Mouse (Mus musculus): ENCODE results near the gene Pfkfb1.

The Pfkfb1 gene

DNA sequence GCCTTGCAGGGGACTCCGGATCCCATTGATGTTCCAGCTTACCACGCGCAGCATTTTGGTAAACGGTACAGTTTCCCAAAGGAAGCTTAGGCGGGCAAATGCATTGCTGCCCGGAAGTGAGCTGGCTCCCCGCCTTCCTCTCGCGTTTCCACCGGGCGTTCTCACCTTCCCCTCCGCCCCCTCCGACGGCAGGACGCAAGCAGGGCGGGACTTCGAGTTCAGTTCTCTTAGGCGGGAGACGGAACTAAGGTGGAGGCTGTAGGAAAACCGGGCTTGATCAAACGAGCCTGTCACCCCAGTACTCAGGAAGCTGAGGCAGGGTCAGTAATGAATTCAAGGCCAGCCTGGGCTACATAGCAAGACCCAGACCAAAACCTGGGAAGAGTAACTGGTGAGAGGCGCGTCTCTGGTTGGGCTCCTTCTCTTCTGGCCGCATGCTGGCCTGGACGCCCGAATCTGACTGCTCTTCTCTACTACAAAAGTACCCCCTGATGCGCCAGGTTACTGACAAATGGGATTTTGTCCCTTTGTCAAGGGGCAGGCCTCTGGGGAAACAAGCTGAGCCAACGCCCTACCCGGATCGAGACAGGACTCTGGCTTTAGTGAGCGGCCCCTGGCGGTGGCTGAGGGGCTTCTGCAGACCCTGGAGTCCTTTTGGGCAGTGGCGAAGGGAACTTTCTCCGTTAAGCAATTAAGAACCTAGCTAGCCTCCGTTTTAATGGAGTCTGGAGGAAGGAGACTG is at the start of gene Pfkfb1:
Pfkfb1 (plus strand) TSS at position 207 of the 742 bp plus-strand sequence.
- in situ Hi-C loops (cut with MboI; ENCODE audit: low sequenced_read_pairs) = no loop called here

DNA sequence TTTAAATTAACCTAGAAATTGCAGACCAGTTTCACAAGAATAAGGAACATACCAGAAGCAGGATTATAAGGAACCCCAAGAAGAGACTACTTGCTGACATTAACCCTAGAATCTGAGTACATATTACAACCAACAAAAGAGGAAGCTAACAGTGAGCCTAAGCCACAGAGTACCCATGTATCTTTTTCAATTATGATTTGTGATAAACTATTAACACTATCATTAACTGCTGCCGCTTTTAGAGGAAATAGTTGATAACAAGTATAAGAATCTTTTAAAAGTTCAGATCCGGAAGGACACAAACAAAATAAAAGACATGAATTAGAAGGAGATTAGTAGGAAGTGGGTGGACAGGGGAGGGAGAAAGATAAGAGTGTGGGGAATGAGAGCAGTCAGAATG is 47.9 kb upstream of the Pfkfb1 start:
- in situ Hi-C loops (cut with MboI; ENCODE audit: low sequenced_read_pairs) = no loop called here

DNA sequence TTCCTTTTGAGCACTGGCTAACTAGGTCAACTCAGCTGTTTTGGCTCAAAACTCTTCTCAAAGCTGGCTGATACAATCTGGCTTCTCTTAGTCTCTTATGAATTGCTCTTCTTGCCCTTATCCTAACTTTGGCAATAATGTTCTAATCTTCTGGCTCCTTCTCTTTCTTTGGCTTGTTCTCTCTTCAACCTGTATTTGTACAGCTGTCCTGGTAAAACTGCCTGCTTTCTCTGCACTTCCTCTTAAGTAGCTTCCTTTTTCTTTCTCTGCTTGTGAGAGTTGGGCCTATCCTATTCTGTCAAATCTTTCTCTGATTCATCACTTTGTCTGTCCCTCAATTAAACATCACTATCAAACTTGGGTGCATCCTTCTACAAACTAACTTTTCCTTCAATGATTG is 46.3 kb upstream of the Pfkfb1 start:
- in situ Hi-C loops (cut with MboI; ENCODE audit: low sequenced_read_pairs) = no loop called here

DNA sequence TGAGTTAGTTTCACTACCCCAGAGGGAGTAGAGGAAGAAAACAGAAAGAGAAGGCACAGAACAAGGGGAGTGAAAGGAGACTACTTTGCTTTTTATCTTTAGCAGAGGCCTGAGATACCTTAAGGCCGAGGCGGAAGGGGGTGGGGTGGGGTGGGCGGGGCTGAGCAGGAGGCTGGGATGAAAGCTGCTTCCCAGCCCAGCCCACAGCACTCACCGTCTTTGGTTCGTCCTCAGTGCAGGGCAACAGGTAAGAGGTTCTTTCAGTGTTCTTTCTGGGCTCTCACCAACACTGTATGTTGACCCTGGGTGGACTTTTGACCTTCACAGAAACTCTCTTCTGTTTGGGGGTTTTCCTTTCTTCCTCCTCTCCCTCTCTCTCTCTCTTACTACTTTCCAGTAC is 40.8 kb upstream of the Pfkfb1 start, which contains the start of gene Alas2:
Alas2 (plus strand) TSS at position 137 of the 400 bp plus-strand sequence.
- in situ Hi-C loops (cut with MboI; ENCODE audit: low sequenced_read_pairs) = no loop called here

DNA sequence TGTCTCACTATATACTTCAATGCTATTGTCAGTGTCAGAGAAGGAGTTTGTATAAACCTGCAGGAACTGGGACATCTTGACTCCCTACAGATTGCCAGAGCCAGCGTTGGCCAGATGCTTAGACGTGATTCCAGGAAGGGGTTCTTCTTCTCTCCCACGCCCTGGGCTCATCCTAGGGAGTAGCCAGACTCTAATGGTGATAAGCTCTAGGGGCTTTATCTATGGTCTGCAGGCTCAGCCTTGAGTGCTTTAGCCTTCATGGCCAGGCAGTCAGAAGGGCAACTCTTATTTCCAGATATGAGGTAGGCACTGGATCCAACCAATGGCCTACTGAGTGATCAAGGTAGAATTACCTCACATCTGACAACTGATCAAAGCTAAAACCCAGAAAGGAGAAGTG is 38.4 kb upstream of the Pfkfb1 start:
- in situ Hi-C loops (cut with MboI; ENCODE audit: low sequenced_read_pairs) = no loop called here

DNA sequence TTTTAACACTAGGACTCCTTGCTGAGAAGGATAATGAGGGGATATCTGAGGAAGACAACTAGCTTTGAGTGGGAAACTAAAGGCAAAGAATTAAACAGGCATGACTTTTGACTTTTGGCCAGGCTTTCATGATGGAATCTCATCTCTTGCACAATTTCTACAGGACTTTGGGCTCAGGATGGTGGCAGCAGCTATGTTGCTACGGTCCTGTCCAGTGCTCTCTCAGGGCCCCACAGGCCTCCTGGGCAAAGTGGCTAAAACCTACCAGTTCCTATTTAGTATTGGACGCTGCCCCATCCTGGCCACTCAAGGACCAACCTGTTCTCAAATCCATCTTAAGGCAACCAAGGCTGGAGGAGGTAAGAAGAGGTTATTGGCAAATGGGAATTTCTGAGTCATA is 36.0 kb upstream of the Pfkfb1 start:
- in situ Hi-C loops (cut with MboI; ENCODE audit: low sequenced_read_pairs) = no loop called here

DNA sequence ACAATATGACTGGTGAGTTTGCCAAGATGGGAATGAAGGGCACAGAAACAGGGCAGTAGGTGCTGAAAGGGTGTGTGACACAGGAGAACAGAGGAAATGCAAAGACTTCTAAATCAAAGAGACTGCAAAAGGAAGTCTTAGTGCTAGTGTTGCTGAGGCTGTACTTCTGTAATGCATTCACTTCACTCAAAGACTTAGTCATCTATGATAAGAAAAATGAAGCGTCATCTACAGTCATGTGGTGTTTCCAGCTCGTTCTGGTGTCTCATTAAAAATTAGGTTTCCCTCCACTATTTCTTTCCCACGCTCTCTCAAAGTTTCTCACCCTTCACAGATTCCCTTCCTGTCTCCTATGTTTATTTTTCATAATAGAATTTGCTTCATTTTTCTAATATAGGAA is 34.0 kb upstream of the Pfkfb1 start:
- in situ Hi-C loops (cut with MboI; ENCODE audit: low sequenced_read_pairs) = no loop called here

DNA sequence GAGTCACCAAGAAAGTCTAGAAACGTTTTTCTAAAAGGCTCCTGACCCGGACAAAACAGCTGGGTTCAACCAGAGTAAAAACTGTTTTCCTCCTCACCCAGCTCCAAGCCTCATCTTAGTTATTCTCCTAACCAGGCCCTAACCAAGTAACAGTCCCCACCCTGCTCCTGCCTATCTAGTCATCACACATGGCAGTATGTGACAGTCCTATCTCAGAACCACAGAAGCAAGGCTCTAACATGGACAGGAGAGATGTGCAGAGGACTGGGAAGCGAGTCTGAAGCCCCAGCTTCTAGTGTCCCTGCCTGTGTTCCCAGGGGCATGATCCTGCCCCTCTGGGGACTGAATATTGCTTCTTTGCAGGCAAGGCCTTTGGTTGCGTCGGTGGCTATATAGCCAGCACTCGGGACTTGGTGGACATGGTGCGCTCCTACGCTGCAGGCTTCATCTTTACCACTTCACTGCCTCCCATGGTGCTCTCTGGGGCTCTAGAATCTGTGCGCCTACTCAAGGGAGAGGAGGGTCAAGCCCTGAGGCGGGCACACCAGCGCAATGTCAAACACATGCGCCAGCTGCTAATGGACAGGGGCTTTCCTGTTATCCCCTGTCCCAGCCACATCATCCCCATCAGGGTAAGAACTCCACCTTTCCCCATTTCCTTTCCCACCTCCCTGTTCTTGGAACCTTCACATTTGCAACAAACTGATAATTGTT is 23.2 kb upstream of the Pfkfb1 start:
- in situ Hi-C loops (cut with MboI; ENCODE audit: low sequenced_read_pairs) = no loop called here

DNA sequence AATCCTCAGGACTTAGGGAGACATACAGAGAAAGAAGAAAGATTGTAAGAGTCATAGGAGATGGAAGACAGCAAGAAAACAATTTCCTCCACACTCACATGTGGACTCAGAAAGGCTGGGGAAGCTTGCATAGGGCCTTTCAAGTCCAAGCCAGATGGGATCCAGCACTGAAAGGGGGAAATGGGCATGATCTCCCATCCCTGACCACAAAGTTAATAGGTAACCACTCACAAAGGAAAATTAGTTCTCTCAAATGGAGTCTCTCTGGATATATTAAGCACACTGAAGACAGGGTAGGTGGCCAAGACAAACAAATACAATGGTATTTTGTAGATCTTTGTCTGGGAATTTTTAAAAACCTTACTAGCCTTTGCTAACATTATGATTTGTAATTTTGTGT is 6.1 kb upstream of the Pfkfb1 start:
- in situ Hi-C loops (cut with MboI; ENCODE audit: low sequenced_read_pairs) = no loop called here

DNA sequence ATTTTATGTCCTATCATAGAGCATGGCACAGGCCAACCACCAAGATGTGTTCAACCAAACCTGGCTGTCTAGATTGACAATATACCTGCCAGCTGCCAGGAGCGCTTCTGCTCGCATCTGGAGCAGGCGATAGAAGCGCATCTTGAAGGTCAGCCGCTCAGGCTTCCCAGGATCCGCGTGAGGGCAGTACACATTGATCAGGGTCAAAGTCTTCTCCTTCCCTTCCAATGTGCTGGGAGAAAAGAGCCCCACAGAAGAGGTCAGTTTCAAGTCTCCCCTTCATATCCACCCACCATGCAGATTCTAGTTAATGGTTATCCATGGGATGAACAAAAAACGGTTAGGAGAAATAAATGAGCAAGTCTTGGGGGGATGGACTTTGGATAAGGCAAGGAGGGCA is 2.9 kb upstream of the Pfkfb1 start:
- in situ Hi-C loops (cut with MboI; ENCODE audit: low sequenced_read_pairs) = no loop called here

DNA sequence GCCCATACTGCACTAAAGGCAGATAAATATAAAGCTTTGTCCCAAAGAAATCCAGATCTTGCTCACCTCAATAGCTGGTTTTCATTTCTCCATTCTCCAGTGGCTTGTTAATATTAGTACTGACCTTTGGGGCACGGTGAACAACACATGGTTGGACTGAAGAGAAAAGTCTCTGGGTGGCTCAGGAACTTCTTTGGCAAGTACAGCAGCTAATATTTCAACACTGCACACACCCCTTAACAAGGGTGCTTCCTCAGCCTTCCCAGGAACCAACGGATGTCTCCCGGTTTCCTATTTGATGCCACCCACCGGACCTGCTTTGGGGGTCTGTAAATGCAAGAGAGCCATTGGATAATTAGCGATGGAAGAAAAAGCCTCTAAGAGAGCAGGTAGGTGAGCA is 1.7 kb downstream of the Pfkfb1 start, which contains the start of gene Apex2:
Apex2 (minus strand) TSS at position 173 of the 400 bp plus-strand sequence.
- in situ Hi-C loops (cut with MboI; ENCODE audit: low sequenced_read_pairs) = no loop called here

DNA sequence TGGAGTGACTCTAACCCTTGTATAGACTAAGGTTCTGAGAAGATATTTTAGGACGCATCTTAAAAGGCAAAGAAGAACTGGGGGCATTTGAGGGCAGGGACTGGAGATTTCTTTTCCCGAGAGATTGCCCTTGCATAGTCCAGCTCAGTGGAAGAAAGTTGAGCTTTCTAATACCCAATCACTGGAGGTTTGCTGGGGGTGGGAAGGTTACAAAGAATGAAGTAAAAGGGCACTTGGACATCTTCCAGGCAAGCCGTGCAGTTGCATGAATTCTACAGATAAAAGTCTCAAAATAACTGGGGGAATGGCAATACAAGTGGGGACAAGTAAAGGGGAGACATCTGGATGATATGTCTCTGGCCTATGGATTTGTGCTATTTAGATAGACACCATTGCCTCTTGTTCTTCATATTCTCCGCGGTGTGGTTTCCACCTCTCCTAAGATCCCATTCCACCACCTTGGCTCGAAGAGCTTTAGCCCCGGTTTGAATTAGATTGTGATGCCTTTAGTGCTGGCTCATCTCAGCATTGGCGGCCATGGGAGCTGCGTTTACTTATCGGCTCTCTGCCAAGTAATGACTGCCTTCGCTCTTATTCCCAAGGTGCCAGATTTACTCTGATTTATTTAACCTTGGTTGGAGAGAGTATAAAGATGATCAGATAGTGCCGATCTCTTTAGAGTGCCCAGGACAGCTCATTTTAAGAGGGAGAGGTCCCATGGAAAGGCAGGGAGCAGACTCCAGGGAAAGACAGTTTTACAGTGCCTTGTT is 5.4 kb downstream of the Pfkfb1 start:
- in situ Hi-C loops (cut with MboI; ENCODE audit: low sequenced_read_pairs) = no loop called here

DNA sequence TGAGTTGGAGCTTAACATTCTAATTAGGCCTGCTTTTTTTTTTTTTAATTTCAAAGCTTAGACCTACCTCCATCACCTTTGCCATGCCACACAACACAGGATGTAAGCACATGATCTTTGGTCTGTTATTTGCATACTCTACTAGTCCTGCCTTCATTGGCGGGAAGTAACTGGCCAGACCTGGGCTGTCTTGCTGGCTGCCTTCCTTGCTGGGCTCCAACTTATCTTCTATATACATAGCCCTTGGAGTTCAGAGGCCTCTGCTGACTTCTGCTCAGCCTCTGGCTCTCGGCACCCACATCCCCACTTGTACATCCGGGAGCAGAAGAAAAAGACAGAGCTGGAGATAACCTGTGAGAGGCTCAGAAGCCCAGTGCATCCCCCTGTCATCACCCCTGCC is 6.1 kb downstream of the Pfkfb1 start:
- in situ Hi-C loops (cut with MboI; ENCODE audit: low sequenced_read_pairs) = no loop called here

DNA sequence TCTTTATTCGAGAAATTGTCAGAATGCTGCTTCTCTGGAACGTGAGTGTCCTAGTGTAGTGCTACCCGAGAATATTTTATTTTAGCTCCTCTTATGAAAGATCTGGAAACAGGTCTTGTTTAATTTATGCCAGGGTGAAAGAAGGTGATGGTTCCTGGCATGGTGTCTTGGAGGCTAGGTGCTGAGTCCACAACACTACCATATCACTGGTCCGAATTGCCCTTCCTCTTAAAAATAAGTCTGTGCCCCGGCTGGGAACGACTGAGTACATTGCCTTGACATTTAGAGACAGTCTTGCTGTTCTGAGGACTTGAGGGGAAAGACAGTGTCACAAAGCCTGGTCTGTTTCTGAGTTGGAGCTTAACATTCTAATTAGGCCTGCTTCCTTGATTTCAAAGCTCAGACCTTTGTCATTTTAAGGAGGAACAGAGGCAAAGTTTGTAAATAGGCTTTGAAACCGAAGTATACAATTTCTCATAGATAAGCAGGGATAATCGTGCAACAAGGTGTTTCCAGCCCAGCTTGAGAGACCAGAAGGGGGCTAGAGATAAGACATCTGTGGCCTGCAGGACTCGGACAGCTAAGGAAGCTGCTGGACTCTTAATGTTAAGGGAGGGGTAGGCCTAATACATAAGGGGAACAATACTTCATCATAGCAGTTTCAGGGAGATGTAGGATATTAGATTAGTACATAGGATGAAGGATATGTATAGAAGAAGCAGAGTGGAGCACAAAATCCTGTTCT is 7.2 kb downstream of the Pfkfb1 start:
- in situ Hi-C loops (cut with MboI; ENCODE audit: low sequenced_read_pairs) = no loop called here

DNA sequence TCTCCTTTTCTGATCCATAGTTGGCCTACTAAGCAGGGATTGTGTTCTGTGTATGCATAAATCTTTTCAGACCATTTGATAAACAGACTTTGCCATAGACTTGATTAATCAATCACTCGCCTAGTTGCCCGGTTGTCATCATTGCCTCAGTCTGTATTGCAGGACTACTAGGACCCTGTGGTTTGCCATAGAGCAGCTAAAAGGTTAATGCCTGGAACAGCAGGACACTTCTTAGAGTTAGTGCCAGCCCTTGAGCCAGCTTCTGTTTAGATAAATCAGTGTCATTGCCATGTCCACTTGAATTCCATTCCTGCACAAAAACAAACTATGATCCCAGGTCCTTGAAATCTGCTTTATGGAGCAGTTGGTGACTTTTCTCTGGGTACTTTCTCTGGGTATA is 10.9 kb downstream of the Pfkfb1 start:
- in situ Hi-C loops (cut with MboI; ENCODE audit: low sequenced_read_pairs) = no loop called here

DNA sequence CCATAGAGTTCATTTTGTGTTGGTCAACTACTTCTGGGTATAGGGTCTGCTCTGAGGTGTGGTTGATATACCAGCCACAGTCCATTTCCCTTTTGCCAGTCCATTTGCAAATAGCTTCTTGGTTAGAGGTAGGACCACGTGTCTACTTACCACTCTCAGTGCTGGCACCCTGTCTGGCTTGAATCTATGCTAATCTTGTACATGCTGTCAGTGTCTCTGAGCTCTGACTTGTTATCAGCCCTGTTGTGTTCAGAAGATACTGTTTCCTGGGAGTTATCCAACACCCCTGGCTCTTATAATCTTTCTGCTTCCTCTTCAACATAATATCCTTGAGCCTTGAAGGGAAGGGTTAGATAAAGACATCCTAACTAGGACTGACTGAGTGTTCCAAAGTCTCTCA is 48.4 kb downstream of the Pfkfb1 start:
- in situ Hi-C loops (cut with MboI; ENCODE audit: low sequenced_read_pairs) = no loop called here

DNA sequence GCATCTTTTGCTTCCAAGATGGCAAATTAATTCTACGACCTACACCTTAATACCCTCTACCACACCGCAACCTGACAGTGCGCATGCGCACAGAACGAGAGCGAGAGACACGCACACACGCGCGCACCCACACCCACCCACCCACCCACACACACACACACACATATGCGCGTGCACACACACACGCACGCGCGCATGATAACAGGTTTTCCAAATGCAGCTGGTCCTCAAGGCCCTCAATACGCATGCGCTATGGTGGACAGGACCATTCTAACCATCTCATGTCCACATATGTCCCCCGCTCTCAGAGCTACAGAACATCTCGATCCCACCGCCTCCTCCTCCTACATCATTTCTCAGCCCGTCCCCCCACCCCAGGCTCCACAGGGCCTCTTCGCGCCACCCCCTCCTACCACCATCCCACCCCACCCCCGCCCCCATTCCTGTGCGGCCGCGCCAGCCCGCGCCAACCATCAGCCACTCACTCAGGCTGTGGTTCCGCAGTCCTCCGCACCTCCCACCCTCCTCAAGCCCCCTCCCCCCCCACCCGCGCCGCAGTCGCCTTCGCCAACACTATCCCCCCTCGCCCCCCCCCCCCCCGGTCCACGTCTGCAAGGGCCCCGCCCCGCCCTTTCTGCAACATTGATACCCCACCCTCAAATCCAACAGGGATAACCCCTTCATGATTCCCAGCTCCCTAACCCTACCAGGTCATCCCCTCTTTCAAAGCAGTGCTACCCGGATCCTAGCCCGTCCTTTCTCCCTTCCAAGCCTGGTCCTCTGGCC is 68.3 kb downstream of the Pfkfb1 start:
- in situ Hi-C loops (cut with MboI; ENCODE audit: low sequenced_read_pairs) = loop anchor here (25.0 kb wide), 1 partner anchor 144 kb away; no protein-coding TSS in a partner anchor

DNA sequence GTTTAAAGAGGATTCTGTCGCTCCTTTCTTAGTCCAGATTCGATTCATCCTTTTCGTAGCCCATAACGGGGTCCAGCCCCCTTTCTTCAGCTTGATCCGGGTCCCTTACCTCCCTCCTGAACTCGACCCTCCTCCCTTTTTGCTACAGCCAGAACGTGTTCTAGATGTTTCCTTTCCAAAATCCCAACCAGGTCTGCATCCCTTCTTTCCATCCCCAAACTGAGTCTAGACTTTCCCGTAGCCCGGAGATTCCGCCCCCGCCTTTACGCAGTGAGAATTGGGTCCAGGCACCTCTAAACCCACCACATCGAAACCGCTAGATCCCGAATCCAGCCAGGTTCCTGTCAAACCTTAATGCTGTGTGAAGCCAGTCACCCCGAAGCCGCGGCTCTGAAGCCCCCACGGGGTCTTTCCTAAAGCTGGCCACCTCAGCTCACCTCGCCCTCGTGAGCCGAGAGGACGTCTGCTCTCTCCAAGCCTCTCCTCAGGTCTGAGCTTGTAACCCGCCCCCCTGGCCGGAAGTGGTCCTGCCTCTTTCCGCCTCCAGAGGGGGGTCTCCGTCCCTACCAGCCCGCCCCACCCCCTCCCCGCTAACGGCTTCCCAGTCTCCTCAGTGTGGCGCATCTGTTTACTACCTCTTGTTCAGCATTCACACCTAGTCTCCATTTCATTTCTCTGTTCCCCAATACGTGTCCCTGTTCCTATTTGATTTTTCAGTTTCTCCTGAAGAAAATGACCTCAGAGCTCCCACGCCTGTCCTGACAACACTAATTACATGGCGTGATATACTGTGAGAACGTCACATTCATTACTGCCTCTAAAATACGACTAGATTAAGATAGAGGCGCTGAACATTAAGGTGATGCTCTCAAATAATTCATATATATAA is 69.1 kb downstream of the Pfkfb1 start, which contains the start of gene Tro:
Tro (minus strand) TSS at position 676 of the 889 bp plus-strand sequence.
- in situ Hi-C loops (cut with MboI; ENCODE audit: low sequenced_read_pairs) = loop anchor here (25.0 kb wide), 1 partner anchor 145 kb away; no protein-coding TSS in a partner anchor

DNA sequence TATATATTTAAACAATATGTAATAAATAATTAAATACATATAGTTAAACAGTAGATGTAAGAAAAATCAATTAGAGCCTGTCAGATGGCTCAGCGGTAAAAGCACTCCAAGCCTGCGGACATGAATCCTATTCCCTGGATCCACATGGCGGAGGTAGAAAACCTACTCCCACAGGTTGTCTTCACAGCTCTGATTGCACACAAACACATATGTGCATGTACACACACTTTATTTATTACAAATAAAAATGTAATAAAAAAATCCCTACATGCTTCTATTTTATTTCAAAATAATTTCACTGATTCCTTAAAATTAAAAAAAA is 69.7 kb downstream of the Pfkfb1 start:
- in situ Hi-C loops (cut with MboI; ENCODE audit: low sequenced_read_pairs) = loop anchor here (25.0 kb wide), 1 partner anchor 145 kb away; no protein-coding TSS in a partner anchor
